Mouse (Mus musculus): ENCODE results near the gene Cdipt.
A peak's percentile ranks its signal among the peaks of the same experiment; 100 is the strongest.

Gene Cdipt

DNA sequence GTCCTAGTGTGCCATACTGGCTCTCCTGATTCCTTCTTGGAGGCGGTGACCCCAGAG is at the start of gene Cdipt:
TSS of gene Cdipt (plus strand) at position 22 of the 57 bp plus-strand sequence.
- ATAC-seq (ENCODE audit: low TSS enrichment) = no peak

GRCm38 (mm10) chr7:126926299-126926698 is 49.4 kb upstream of the Cdipt start:
- ATAC-seq (ENCODE audit: low TSS enrichment) = no peak

DNA sequence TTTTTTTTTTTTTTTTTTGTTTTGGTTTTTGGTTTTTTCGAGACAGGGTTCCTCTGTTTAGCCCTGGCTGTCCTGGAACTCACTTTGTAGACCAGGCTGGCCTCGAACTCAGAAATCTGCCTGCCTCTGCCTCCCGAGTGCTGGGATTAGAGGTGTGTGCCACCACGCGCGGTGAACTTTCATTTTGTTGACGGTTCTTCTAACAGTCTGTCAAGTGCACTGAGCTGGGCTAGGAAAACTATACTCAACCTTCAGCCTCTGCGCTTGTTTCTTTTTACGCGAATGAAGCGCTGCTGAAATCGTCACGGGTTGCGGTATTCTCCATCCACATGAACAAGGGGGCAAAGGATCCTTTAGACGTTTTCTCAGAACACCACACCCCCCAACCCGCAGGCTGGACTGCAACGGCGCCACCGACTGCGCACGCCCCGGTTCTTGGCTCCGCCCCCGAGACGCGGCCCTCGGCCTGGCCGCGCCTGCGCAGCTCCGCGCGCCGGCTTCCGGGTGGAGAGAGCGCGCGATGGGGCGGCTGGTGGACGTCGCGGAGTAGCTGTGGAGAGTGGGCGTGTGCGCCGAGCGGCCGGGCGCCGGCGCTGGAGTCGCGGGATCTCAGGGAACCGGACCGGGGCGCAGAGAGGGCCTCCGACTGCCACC is 47.2 kb upstream of the Cdipt start, which contains the start of gene Kctd13:
TSS of gene Kctd13 (plus strand) at position 496 of the 654 bp plus-strand sequence.
- peak; percentile 95 for ATAC-seq (ENCODE audit: low TSS enrichment)

DNA sequence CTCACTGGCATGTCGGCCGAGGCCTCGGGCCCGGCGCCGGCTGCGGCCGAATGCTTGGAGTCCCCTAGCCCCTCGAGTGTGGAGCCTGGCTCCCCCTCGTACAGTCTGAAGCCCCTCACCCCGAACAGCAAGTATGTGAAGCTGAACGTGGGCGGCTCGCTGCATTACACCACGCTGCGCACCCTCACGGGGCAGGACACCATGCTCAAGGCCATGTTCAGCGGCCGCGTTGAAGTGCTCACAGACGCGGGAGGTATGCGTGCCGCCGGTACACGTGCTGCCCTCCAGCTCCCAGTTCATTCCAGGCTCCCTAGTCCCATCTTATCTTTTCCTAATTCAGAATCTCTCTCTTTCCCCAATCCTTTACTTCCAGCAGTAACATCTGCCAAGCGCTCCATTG is 46.7 kb upstream of the Cdipt start:
- peak; percentile 58; the same call in 1 of the 2 replicates for ATAC-seq (ENCODE audit: low TSS enrichment)

DNA sequence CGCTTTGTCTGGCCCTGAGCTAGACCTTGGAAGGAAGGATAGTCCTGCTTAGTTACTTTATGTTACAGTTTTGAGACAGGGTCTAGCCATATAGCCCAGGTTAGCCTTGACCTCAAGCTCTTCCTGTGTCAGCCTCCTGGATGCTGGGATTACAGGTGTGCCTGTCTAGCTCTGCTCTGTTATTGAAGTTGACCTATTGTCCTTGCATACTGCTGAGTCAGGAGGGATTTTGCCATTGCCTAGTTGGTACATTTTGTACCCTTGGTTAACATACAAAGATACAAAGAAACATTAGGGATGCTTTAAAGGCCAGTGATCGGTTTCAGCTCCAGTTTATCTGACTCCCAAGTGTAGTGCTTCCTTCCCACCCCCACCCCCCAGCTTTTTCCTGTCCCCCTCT is 43.1 kb upstream of the Cdipt start:
- no peak for ATAC-seq (ENCODE audit: low TSS enrichment)

GRCm38 (mm10) chr7:126941171-126941570 is 34.5 kb upstream of the Cdipt start:
- 0 out of 2 replicates have a peak, but pooled peaks have one; percentile 14 for ATAC-seq (ENCODE audit: low TSS enrichment)

- peak; percentile 71 for ATAC-seq (ENCODE audit: low TSS enrichment)
These were observed 33.9 kb upstream of the Cdipt start for GRCm38 (mm10) chr7:126941801-126942200.

DNA sequence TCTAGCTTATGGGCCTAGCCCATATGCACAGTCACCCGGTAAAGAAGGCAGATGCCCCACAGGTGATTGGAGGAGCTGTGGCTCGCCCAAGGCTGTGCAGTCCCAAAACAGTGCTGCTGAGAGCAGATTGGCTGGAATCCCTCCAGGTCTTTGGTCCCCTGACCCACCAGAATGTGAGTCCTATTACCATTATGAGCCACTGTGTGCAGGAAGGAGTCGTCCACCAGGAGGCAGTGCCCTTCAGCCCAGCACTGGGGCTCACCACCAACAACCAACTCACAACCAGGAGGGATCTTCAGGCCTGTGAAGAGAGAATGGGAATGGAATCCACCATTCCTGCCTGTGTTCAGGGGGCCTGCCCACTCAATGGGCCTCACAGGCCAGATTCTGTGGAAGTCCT is 29.2 kb upstream of the Cdipt start:
- no peak for ATAC-seq (ENCODE audit: low TSS enrichment)

DNA sequence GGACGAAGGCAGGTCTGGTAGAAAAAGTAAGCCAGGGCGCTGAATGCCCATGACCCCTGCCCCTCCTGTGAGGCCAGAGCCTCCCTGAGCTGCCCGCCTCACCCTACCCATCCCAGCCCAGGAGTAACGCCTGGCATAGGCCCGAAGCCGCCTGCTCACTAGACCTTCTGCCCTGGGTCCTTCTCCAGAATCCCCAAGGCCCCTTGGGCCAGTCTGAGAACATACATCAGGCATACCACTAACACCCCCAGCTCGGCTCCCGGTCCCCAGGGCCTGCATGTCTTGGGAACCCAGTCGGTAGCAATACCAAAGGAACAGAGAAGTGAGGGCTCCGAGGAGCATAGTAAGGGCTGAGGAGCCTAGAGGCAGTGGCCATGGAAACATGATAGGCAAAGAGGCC is 27.1 kb upstream of the Cdipt start:
- no peak for ATAC-seq (ENCODE audit: low TSS enrichment)

GRCm38 (mm10) chr7:126949403-126949792 is 26.3 kb upstream of the Cdipt start, which contains the start of gene Asphd1:
Gene Asphd1, minus strand, starts transcription at chr7:126949582.
- ATAC-seq (ENCODE audit: low TSS enrichment) = peak; percentile 14

DNA sequence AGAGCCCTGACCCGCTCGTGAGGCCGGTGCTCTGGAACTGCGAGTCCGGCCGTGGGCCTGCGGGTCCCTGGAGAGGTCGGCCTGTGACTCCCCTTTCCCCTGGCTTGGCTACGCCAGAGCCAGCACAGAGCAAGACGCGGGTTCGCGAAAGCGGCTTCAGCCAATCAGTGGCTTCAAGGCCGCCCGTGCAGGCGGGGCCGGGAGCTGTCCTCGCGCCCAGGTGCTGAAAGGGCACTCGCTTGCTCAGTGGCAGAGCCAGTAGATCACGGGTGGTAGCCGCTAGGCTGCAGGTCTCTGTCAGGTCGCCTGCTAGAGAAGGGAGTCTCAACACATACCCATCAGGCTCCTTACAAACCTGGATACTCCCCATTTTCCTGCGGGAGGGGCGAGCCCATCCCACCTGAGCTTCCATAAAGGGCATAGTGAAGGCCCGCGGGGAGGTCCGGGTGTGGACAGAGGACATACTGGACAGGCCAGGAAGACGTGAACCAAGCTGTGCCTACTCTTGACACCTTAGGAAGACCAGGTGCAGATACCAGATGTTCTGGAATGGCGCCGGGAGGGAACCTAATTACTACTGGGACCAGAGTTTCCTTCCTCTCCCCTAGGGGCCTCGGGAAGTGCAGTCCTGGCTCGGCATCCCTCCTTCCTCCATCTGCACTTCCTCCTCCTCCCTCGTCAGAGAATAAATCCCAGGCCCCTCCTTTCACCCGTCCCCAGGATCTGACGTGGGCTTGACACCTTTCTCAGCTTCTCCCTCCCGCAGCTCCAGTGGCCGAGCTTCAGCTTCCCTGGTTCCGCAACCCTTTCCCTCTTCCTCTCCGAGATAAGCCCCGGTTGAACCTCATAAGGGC is 25.7 kb upstream of the Cdipt start, which contains the start of gene Sez6l2:
TSS of gene Sez6l2 (plus strand) at position 771 of the 854 bp plus-strand sequence.
- ATAC-seq (ENCODE audit: low TSS enrichment) = peak; percentile 64

GRCm38 (mm10) chr7:126950647-126951615 is 24.8 kb upstream of the Cdipt start:
- no peak for ATAC-seq (ENCODE audit: low TSS enrichment)

DNA sequence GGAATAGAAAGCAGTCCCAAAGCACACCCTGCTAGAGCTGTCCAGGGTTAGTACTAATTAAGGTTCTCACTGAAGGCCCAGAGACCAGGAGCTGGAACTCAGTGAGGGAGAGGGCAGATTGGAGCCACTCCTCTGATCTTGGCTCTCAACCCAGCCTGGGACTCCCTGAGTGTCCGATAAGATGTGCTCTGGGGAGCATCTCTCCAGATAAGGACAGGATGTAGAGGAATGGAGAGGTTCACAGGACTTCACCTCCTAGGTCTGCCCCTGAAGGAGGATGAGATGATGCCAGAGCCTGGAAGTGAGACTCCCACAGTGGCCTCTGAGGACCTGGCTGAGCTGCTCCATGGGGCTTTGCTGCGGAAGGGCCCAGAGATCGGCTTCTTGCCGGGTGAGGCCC is 24.0 kb upstream of the Cdipt start:
- no peak for ATAC-seq (ENCODE audit: low TSS enrichment)

GRCm38 (mm10) chr7:126952646-126953045 is 23.1 kb upstream of the Cdipt start:
- no peak for ATAC-seq (ENCODE audit: low TSS enrichment)

DNA sequence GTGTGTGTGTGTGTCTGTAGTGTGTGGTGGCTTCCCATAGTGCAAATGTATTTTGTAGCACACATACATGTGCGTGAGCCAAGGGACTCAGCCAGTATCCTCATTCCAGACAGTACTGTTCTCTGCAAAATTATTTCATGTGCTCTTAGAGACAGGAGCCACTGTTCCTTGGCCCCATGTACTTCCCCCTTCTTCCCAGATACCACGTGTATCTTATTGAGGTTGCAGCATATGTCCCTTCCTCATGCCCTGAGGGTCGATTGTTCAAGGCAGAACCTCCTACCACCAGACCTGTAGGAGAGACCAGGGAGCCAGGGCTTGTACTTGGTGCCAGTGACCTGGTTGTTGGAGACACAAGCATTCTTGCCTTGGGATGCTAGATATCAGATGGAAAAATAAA is 20.6 kb upstream of the Cdipt start:
- ATAC-seq (ENCODE audit: low TSS enrichment) = no peak

GRCm38 (mm10) chr7:126959780-126960179 is 15.9 kb upstream of the Cdipt start:
- ATAC-seq (ENCODE audit: low TSS enrichment) = no peak

DNA sequence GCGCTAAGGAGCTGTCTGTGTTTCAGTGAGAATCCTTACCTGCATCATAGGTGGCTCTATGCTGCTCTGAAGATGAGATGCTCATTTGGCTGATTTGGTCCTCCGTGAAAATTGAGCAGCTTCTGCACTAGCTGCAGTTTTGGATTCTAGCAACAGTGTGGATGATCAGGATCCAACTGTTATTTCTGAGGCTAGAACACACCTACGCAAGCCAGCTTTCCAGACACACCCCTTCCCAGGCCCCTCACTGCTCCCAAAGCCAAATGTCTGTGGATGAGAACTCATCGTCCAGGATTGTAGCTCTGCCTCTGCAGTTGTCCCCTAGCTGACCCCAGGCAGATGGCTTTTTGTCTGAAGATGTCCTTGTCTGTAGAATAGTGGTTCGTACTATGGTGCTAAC is 14.6 kb upstream of the Cdipt start:
- ATAC-seq (ENCODE audit: low TSS enrichment) = peak; percentile 61; the same call in 1 of the 2 replicates

DNA sequence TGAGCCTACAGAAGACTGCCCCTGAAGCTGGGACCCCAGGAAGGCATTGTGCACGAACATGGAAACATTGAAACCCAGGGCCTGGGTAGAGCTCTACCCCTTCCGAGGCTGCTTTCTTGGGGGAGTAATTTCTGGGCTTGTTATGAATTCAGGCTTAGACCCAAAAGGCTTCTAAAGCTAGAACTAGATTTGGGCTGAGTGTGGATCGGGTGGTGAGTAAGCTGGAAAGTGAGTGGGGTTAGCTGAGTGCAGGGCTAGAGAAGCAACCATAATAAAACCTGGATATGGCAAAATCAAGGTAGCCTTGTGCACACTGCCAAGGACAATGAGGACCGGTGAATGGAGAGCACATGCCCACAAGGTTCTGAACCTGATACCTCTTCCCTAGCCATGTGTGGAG is 13.7 kb upstream of the Cdipt start:
- ATAC-seq (ENCODE audit: low TSS enrichment) = peak; percentile 60; the same call in 1 of the 2 replicates

DNA sequence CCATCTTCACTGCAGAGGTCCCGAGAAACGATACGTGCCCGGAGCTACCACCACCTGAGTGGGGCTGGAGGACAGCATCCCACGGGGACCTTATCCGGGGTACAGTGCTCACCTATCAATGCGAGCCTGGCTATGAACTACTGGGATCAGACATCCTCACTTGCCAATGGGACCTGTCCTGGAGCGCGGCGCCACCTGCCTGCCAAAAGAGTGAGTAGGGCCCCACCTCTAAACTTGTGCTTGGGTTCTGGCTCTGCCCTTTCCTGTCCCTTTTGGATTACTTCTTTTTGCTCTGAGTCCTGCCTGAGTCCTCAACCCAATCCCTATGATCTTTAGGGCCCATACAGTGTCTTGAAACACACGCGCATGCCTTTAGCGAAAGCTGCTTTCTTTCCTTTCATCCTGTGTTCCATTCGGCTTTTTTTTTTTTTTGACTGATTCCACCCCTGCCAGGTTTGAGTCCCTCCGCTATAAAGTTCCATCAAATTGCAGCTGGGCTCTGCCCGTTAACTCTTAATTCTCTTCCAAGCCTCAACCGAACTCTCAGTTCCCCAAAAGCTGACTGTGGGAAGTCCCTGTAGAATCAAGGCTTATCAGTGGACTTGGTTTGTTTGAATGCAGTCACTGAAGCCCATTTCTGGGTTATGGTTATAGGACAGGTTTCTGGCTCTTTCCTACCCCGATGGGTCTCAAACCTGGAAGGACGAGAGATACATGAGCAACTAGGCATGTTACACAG is 12.0 kb upstream of the Cdipt start:
- no peak for ATAC-seq (ENCODE audit: low TSS enrichment)

- ATAC-seq (ENCODE audit: low TSS enrichment) = no peak
These were observed 10.1 kb upstream of the Cdipt start for GRCm38 (mm10) chr7:126965568-126965967.

- ATAC-seq (ENCODE audit: low TSS enrichment) = no peak
These were observed 8.4 kb upstream of the Cdipt start for GRCm38 (mm10) chr7:126967361-126967760.

GRCm38 (mm10) chr7:126975493-126975892 is 221 bp upstream of the Cdipt start:
- ATAC-seq (ENCODE audit: low TSS enrichment) = 0 out of 2 replicates have a peak, but pooled peaks have one; percentile 5
